Mouse (Mus musculus): Measurements from ENCODE around the gene Gm10722.
"Not testable (repeated sequence)": the region's sequence is repeated elsewhere in the genome, so short reads cannot be mapped to it uniquely, and the experiment has no call there.

DNA sequence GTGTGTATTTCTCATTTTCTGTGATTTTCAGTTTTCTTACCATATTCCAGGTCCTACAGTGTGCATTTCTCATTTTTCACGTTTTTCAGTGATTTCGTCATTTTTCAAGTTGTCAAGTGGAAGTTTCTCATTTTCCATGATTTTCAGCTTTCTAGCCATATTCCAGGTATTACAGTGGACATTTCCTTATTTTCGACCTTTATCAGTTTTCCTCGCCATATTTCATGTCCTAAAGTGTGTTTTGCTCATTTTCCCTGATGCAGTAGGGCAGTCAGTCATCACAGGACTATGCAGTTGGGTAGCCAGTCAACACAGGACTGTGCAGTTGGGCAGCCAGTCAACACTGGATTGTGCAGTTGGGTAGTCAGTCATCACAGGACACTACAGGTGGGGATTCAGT, 37.4 kb downstream of the Gm10722 start:
- not testable (repeated sequence) for TF ChIP-seq POLR2A, CTCF (IDR thresholded peaks at IDR 0.05; ENCODE audit: extremely low read depth, insufficient read depth, low read length)

All from cortical plate, adult 2 months (tissue).